Mouse (Mus musculus) liver, embryonic 14.5 days (tissue): Measurements from ENCODE around the gene Ccdc148.

ENCODE experiments used
- CTCF ChIP-seq: IDR thresholded peaks from 2 replicates; pipeline ENCODE4 v1.5.1; 2016; ENCODE audit warnings: antibody characterized with exemption, low read depth, control low read depth
- EP300 ChIP-seq: IDR thresholded peaks from 2 replicates; pipeline ENCODE4 v1.6.1; 2016; ENCODE audit warnings: antibody characterized with exemption, low read depth

- TF ChIP-seq EP300 (no peak), CTCF (no peak)
Observed at GRCm38 (mm10) chr2:58832253-58832980, 328.1 kb downstream of the Ccdc148 start.
